Mouse (Mus musculus) 416B (cell line): ENCODE measurements around the gene Adam20.
"Not testable (repeated sequence)": the region's sequence is repeated elsewhere in the genome, so short reads cannot be mapped to it uniquely, and the experiment has no call there.

Experiments used
- DNase-seq: peaks from one replicate; pipeline ENCODE4 v3.0.0; 2011; ENCODE audit warnings: low read depth

Adam20 gene

GRCm38 (mm10) chr8:40792973-40793372 lies at the start of gene Adam20:
Adam20 (plus strand) TSS chr8:40793273.
- not testable (repeated sequence) for DNase-seq

- not testable (repeated sequence) for DNase-seq
These were observed 41.2 kb upstream of the Adam20 start, which contains the start of gene Adam25 for GRCm38 (mm10) chr8:40751908-40752307. Adam25 (plus strand) TSS chr8:40752208.

- no peak for DNase-seq
These were observed 9.8 kb upstream of the Adam20 start for GRCm38 (mm10) chr8:40783320-40783719.

GRCm38 (mm10) chr8:40803379-40804079 lies 10.5 kb downstream of the Adam20 start:
- DNase-seq = no peak
